Mouse (Mus musculus) frontal cortex, adult (tissue): ENCODE measurements around the gene Lfng.

Source experiments
- ATAC-seq: cut with Nextera tagmentation; 2 replicates; pipeline ENCODE4 v1.9.2; 2017; ENCODE audit warnings: mild to moderate bottlenecking, moderate library complexity, mixed read lengths; ENCODE audit not compliant: low TSS enrichment

The Lfng gene

DNA sequence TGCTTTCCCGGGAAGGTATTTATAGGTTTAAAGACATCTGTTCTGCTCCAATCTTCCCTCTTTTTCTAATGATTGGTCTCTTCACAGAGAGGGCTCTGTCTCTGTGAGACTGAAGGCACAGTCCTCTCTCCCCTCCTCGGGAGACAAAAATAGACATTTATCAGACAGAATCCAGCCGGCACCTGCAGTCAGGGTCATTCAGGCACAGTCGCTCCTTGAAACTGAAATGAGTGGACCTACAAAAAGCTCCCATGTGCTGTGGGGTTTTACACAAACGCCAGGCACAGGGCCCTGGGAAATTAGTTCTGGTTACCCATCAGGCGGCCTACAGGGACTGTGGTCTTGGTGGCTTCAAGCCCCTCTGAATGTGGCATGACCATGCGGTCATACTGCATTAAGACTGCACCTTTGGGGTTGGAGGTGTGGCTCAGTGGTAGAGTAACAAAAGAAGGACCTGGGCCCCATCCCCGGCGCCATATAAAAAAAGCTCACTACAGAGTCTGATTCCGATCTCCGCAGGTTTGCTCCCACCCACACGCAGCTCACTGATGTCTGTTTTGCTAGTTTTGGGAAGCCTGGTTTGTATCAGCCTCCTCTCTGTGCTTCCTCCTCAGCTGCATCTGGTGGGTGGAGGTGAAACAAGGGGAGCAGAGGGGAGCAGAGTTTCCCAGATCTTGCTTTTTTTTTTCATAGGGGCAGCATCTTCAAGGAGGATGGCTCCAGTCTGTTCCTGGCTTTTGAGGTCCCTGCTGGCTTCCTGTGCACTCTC, 54.9 kb downstream of the Lfng start:
- peak; percentile 45 for ATAC-seq

DNA sequence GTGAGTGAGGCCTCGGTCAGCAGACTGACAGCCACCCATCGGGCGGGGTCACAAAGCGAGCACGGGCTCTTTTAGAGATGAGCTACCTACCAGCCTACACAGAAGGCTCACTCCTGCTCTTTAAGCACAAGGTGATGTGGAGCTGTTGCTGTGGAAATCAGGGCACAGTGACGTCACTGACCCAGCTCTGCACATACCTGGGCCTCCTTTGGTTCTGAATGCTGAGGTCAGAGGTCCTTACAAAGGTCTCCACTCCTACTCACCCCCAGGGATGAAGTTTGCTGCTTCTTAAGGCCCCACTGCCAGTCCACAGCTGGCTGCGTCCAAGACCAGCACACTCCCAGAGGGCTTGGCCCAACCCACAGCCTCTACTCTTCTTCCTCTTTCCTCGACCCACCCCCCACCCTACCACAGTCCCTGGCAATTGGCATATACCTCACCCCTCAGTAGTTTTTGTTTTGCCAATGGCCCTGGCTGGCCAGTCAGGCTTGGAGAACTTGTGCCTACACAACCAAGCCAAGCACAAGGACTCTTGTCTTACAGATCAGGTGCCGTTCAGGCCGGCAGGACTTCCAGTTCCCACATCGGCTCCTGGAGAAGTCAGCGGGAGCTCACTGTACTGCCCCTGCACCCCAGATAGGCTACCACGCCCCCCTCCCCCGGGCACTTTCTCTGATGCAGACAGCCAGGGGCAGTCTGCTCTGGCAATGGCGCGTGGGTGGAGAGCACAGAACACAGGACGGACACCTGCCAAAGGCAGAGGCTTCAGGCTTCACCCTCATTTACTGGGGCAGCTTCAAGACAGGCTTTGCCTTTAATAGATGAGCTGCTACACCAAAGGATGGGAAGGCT, 55.8 kb downstream of the Lfng start:
- no peak for ATAC-seq

- 0 out of 2 replicates have a peak, but pooled peaks have one; percentile 13 for ATAC-seq
These were observed 56.6 kb downstream of the Lfng start for GRCm38 (mm10) chr5:140663621-140664180.
